Mouse (Mus musculus) fibroblast of lung, adult 2 months (primary cell): Measurements from ENCODE around the gene Tspan14.
A peak's percentile ranks its signal among the peaks of the same experiment; 100 is the strongest.

Experiments
- DNase-seq: peaks from one replicate; pipeline ENCODE4 v3.0.0-alpha.2; 2011; ENCODE audit warnings: low read depth

The Tspan14 gene

DNA sequence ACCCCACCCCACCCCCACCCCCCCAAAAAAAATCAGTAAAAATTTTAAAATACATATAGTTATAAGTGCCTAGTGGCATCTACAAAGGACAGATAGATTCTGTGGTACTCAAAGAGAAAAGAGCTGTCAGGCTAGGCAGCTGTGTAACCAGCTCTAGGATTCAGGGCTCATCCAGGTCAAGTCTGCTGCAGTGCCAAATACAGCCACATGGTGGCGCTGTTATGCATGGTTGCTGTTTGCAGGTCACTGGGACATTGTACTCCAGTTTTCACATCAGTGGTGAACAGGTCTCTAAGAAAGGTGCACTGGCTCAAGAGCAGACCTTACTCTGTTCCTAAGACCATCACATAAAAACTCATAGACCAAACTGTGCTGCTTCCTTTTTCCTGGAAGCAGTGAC is 49.0 kb downstream of the Tspan14 start:
- peak; percentile 53 for DNase-seq

DNA sequence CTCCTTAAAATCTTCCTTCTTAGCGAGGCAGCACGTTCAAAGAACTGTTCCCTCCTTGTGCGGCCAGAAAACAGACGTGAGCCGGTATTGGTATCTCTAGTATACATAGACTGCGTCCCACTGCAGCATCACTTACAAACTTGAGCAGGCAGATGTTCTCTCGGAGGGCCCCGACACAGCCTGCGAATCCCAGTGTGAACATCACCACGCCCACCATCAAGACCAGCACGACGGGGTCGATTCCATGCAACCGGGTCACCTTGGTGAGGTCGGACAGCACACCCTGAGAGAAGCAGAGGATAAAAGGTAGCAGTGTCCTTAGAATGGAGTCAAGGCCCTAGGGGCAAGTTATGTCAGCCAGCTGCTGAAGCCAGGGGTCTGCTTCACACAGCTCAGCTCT is 49.9 kb downstream of the Tspan14 start:
- DNase-seq: no peak

GRCm38 (mm10) chr14:40915838-40916237 is 50.8 kb downstream of the Tspan14 start:
- DNase-seq: no peak

- no peak for DNase-seq
Measured at GRCm38 (mm10) chr14:40914701-40915100, 51.9 kb downstream of the Tspan14 start.

GRCm38 (mm10) chr14:40913709-40914108 is 52.9 kb downstream of the Tspan14 start:
- no peak for DNase-seq

DNA sequence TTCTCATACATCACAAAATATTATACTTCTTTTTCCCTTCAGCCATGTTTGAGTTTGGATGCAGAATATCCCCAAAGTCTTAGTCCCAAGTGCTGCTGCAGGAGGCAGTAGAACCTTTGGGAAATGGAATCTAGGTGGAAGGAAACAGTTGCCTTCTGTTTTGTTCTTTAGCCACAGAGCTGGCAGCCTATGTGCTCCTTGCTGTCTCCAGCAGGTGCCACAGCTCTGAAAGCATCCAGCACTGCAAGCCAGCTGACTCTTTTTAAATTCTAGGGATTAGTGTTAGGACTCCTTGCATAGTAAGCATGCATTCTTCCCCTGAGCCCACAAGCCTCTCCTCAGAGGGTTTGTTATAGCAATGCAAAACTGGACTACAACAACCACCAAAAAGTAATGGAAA is 55.1 kb downstream of the Tspan14 start:
- no peak for DNase-seq

DNA sequence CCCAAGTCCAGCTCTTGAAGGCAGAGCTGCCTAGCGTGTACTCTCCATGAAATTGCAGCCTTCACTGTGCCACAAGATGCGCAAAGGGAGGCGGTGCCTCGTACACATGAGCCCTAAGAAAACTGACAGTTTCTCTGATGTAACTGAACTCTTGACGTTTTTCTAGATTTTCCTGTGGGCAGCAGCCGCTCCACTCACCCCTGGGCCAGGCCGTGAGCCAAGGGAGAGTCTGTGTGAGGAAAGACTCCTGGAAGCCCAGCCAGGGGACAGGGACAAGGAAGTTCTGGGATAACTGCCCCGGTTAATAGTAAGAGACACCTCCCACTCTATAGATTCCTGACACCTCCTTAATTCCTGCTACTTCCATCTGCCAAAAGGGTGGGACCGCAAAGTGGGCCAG is 57.8 kb downstream of the Tspan14 start:
- no peak for DNase-seq

DNA sequence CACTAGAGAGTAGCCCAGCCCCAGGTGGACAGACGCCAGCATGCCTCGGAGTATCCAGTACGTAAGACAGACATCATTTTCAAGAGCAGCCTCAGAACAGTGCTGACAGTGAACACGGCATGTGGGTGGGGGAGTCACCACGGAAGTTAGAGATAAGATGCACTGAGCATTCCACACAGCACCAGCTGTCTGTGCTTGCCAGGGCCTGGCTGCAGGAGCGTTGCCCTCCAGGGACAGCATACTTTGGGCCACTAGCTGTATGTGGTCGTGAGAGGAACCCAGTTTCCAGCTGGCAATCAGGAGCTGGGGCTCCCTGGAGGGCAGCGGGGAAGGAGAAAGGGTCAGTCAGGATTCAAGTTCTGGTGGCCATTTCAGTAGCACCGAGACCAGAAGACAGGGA is 59.8 kb downstream of the Tspan14 start:
- DNase-seq: no peak

GRCm38 (mm10) chr14:40905813-40906212 is 60.8 kb downstream of the Tspan14 start:
- no peak for DNase-seq

DNA sequence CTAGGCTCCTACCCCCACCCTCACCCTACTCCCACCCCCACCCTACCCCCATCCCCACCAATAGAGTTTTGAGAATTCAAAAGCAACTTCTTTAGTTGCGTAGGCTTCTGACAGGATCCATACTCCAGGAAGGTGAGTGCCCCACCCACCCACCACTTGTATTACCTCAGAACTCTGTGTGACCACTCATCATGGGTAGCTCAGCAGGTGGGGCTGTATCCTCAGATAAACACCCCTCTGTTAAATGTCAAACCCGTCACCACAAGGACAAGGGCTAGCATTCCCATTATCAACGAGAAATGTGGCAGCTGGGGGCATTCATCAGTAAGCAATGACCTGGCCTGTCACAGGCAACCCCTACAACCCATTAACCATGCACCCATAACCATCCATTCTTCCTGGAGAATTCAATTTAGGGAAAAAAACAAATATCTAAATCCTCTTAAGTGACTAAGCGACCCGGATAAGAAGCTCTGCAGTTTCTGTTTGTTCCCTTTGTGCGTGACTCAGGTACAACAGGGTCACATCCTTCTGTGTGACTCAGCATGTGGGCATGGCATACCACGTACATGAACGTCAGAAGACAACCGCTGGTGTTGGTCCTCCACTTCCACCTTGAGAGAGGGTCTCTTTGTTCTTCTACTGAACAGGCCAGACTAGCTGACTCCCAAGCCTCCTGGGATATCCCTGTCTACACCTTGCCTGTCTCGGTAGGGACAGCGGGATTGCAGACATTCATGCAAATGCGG is 64.1 kb downstream of the Tspan14 start:
- no peak for DNase-seq

GRCm38 (mm10) chr14:40900267-40900666 is 66.3 kb downstream of the Tspan14 start:
- no peak for DNase-seq

DNA sequence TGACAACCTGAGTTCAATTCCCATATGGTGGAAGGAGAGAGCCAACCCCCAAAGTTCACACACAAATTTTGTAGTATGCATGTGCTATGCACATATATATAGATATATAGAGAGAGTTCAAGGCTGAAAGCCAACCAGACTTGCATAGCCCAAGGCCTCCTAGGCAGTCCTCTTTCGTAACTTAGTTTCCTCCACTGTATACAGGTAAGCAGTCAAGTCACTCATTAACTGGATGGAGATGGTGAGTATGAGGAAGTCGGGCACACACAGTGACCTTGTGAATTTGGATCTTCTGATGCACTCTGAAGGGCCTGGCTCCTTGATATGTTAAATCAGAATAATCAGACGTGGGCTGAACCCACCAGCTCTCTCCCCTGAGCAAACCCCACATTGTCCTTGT is 68.7 kb downstream of the Tspan14 start:
- no peak for DNase-seq

- DNase-seq: no peak
Measured at GRCm38 (mm10) chr14:40895681-40896080, 70.9 kb downstream of the Tspan14 start.

- DNase-seq: no peak
Measured at GRCm38 (mm10) chr14:40894576-40895247, 71.9 kb downstream of the Tspan14 start.

- DNase-seq: no peak
Measured at GRCm38 (mm10) chr14:40893884-40894283, 72.7 kb downstream of the Tspan14 start.

DNA sequence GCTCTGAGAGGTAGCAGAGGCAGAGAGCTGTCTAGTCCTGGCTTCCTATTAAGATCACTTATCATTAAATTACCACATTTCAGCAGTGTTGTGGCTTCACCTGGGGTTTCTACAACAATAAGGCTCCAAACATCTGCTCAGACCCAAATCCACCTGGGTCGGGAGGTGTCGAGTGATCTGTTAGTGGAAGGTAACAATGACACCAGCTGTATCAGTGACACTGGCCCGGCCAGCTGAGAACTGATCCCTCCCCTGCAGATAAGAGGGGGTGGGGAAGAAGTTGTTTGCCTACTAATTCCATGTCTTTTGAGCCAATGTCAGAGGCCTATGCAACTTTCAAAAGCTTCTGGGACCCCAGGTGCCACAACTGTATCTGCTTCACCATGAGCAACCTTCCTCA is 73.4 kb downstream of the Tspan14 start, which contains the start of gene Sh2d4b:
TSS of gene Sh2d4b (minus strand) at position 71 of the 400 bp plus-strand sequence.
- no peak for DNase-seq

GRCm38 (mm10) chr14:40892326-40892825 is 74.2 kb downstream of the Tspan14 start:
- DNase-seq: no peak

GRCm38 (mm10) chr14:40891506-40891905 is 75.1 kb downstream of the Tspan14 start:
- DNase-seq: no peak

- no peak for DNase-seq
Measured at GRCm38 (mm10) chr14:40889704-40890103, 76.9 kb downstream of the Tspan14 start.

DNA sequence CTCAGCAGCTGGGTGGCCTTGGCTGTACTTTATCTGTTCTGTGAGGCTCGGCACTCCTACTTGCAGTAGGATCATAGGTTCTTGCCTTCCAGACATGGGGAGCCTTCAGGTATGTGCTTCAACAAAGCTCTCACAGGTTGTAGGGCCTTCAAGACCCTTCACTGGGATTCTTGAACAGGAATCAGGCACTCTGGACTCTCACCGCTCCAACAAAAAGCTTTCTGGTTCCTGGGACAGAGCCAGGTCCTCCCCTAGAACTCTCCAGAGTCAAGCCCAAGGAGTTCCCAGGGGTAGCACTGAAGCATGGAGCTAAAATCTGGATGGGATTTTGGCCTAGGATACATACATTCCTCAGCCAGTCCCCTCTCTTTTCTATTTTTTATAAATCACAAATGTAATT is 77.4 kb downstream of the Tspan14 start:
- no peak for DNase-seq

DNA sequence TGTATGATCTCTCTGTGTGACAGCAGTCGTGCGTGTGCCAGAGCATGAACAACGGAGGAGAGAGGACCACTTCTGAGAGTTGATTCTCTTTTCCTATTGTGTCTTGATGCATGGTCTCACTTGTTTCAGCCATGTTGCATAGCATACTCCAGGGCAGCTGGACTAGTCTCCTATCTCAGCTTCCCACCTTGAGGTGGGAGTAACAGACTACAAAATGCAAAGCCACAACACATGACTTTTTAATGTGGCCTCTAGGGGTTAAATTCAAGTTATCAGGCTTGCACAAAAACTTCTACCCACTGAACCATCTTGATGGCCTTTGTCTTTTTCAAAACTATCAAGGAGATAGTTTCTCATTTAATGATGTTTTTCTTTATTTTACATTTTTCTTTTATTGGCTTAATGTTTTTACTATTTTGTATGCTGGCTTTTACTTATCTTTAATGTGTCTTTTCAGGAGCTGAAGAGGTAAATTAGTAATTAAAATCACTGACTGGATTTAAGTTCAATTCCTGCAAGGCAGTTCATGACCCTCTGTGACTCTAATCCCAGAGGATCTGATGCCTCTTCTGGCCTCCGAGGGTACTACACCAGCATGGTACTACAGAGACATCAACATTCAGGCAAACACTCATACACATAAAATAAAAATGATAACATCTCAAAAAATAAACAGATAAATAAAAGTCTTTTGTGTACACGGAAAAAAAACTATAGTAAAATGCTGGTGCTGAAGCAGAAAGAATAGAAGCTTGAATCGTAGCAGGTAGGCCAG is 80.0 kb downstream of the Tspan14 start:
- DNase-seq: no peak

DNA sequence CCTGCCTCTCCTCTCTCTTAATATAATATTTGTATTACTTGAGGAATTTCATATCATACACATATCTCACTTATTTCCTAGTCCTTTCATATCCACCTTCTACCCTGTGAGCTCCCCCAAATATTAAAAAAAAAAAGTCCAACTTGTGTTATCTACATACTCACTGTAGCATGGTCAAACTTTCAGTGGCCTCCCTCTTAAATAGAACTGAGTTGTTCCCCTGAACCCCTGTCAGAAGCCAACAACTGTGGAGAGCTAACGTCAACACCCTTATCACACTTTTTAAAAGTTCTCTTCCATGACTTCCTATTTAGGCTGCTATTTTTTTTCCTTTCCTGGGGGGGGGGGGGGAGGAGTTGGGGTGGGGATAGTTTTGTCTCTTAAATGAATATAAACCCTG is 80.9 kb downstream of the Tspan14 start:
- no peak for DNase-seq

GRCm38 (mm10) chr14:40885225-40885624 is 81.4 kb downstream of the Tspan14 start:
- DNase-seq: no peak
